Mouse (Mus musculus): ENCODE measurements around the gene Best2. TPM values are rescaled to one million over a fixed set of nuclear protein-coding genes. Genes with fewer than 3 reads are reported as not detected.
A peak's percentile ranks its signal among the peaks of the same experiment; 100 is the strongest.

Best2 gene
- polyA plus RNA-seq, 1 experiment from 2014 or later = not detected

GRCm38 (mm10) chr8:85016724-85017123 is 2.4 kb upstream of the Best2 start:
- Histone ChIP-seq H3K9me3 (no peaks in the 10 kb centered on the region), H3K36me3 (peaks cover 47% of the 10 kb centered on the region), H3K4me3 (no peak overlapping the region), H3K9ac (no peak overlapping the region), H3K4me2 (replicated peaks) (no peak overlapping the region), H3K27ac (no peak overlapping the region), H3K4me1 (peaks cover 5% of the 10 kb centered on the region), H3K27me3 (peaks cover 33% of the 10 kb centered on the region)
- no peak for ATAC-seq (ENCODE audit: low FRiP score, low read depth)
- WGBS = 67% methylated on average over 10 of the region's 10 CpGs

GRCm38 (mm10) chr8:85013230-85013840 is 996 bp downstream of the Best2 start:
- H3K27me3 ChIP-seq = peaks cover 62% of the 10 kb centered on the region

GRCm38 (mm10) chr8:85011242-85011641 is 3.1 kb downstream of the Best2 start:
- Histone ChIP-seq H3K27me3 (peaks cover 80% of the 10 kb centered on the region), H3K9me3 (no peaks in the 10 kb centered on the region), H3K4me1 (peaks cover 5% of the 10 kb centered on the region), H3K36me3 (no peaks in the 10 kb centered on the region), H3K27ac (no peak overlapping the region), H3K9ac (no peak overlapping the region; the same call in 1 of the 2 replicates), H3K4me3 (no peak overlapping the region), H3K4me2 (replicated peaks) (no peak overlapping the region)
- 12% methylated on average over 28 of the region's 28 CpGs for WGBS
- no peak for ATAC-seq (ENCODE audit: low FRiP score, low read depth)

More at GRCm38 (mm10) chr8:85013230-85013840, 996 bp downstream of the Best2 start:
- H3K4me2 ChIP-seq (replicated peaks) = peak overlapping the region; percentile 63
- no peaks in the 10 kb centered on the region for H3K9me3 ChIP-seq
- peak overlapping the region; percentile 30 for H3K4me3 ChIP-seq
- peaks cover 5% of the 10 kb centered on the region for H3K4me1 ChIP-seq
- no peak overlapping the region for H3K27ac ChIP-seq
- peaks cover 14% of the 10 kb centered on the region for H3K36me3 ChIP-seq
- no peak for ATAC-seq (ENCODE audit: low FRiP score, low read depth)
- H3K9ac ChIP-seq = peak overlapping the region; percentile 48; the same call in 1 of the 2 replicates
- WGBS = 6% methylated on average over 25 of the region's 26 CpGs

- Histone ChIP-seq H3K9me3 (no peaks in the 10 kb centered on the region), H3K4me3 (no peak overlapping the region), H3K9ac (no peak overlapping the region), H3K36me3 (peaks cover 3% of the 10 kb centered on the region; the same call in 1 of the 2 replicates), H3K27ac (no peak overlapping the region), H3K4me1 (no peaks in the 10 kb centered on the region), H3K27me3 (peaks cover 56% of the 10 kb centered on the region), H3K4me2 (replicated peaks) (no peak overlapping the region)
- 16% methylated on average over 25 of the region's 25 CpGs for WGBS
- ATAC-seq (ENCODE audit: low FRiP score, low read depth) = no peak; the same call in 1 of the 2 replicates
These were observed 6.6 kb downstream of the Best2 start for GRCm38 (mm10) chr8:85007686-85008085.

GRCm38 (mm10) chr8:84997649-84998295 is 16.6 kb downstream of the Best2 start:
- Histone ChIP-seq H3K27me3 (peaks cover 25% of the 10 kb centered on the region), H3K9ac (peak overlapping the region; percentile 48), H3K27ac (no peak overlapping the region), H3K4me1 (peaks cover 15% of the 10 kb centered on the region; the same call in 1 of the 2 replicates), H3K36me3 (peaks cover 15% of the 10 kb centered on the region), H3K9me3 (no peaks in the 10 kb centered on the region), H3K4me3 (no peak overlapping the region), H3K4me2 (replicated peaks) (peak overlapping the region; percentile 36)
- peak; percentile 78 for ATAC-seq (ENCODE audit: low FRiP score, low read depth)
- 8% methylated on average over 19 of the region's 19 CpGs for WGBS

- H3K9me3 ChIP-seq = no peaks in the 10 kb centered on the region
- ATAC-seq (ENCODE audit: low FRiP score, low read depth) = no peak
- H3K9ac ChIP-seq = no peak overlapping the region
- H3K4me1 ChIP-seq = peaks cover 15% of the 10 kb centered on the region; the same call in 1 of the 2 replicates
- peaks cover 25% of the 10 kb centered on the region for H3K27me3 ChIP-seq
- H3K4me2 ChIP-seq (replicated peaks) = no peak overlapping the region
- no peak overlapping the region for H3K4me3 ChIP-seq
- peaks cover 10% of the 10 kb centered on the region for H3K36me3 ChIP-seq
- H3K27ac ChIP-seq = no peak overlapping the region
- WGBS = 82% methylated on average over 5 of the region's 5 CpGs
These were observed 17.4 kb downstream of the Best2 start for GRCm38 (mm10) chr8:84996978-84997377.

GRCm38 (mm10) chr8:84995680-84996079 is 18.7 kb downstream of the Best2 start:
- 23% methylated on average over 25 of the region's 25 CpGs for WGBS
- ATAC-seq (ENCODE audit: low FRiP score, low read depth) = no peak
- H3K27me3 ChIP-seq = peaks cover 25% of the 10 kb centered on the region
- H3K27ac ChIP-seq = no peak overlapping the region
- H3K9ac ChIP-seq = 0 out of 2 replicates have a peak overlapping the region, but pooled peaks have one; percentile 35
- peaks cover 23% of the 10 kb centered on the region for H3K4me1 ChIP-seq
- H3K4me2 ChIP-seq (replicated peaks) = no peak overlapping the region; the same call in 1 of the 2 replicates
- no peak overlapping the region for H3K4me3 ChIP-seq
- H3K9me3 ChIP-seq = no peaks in the 10 kb centered on the region
- peaks cover 10% of the 10 kb centered on the region for H3K36me3 ChIP-seq

- no peak for ATAC-seq (ENCODE audit: low FRiP score, low read depth)
- no peak overlapping the region for H3K4me3 ChIP-seq
- H3K9ac ChIP-seq = no peak overlapping the region
- WGBS = 91% methylated on average over 9 of the region's 9 CpGs
- no peaks in the 10 kb centered on the region for H3K9me3 ChIP-seq
- no peak overlapping the region for H3K27ac ChIP-seq
- H3K4me1 ChIP-seq = peaks cover 26% of the 10 kb centered on the region
- H3K4me2 ChIP-seq (replicated peaks) = no peak overlapping the region
- H3K36me3 ChIP-seq = peaks cover 10% of the 10 kb centered on the region
- H3K27me3 ChIP-seq = peaks cover 25% of the 10 kb centered on the region
These were observed 20.0 kb downstream of the Best2 start for GRCm38 (mm10) chr8:84994375-84994774.

- peak overlapping the region; percentile 69 for H3K9ac ChIP-seq
- peaks cover 32% of the 10 kb centered on the region for H3K27me3 ChIP-seq
- H3K9me3 ChIP-seq = no peaks in the 10 kb centered on the region
- H3K27ac ChIP-seq = 0 out of 2 replicates have a peak overlapping the region, but pooled peaks have one; percentile 28
- H3K4me3 ChIP-seq = peak overlapping the region; percentile 59
- H3K36me3 ChIP-seq = peaks cover 10% of the 10 kb centered on the region
- H3K4me2 ChIP-seq (replicated peaks) = peak overlapping the region; percentile 94
- peak; percentile 48 for ATAC-seq (ENCODE audit: low FRiP score, low read depth)
- H3K4me1 ChIP-seq = peaks cover 25% of the 10 kb centered on the region
- 2% methylated on average over 15 of the region's 15 CpGs for WGBS
These were observed 23.5 kb downstream of the Best2 start for GRCm38 (mm10) chr8:84990836-84991235.

- Histone ChIP-seq H3K27ac (peak within 1 kb of the TSS; percentile 58; the same call in 1 of the 2 replicates), H3K9me3 (no peaks in the 10 kb centered on the region), H3K4me3 (peak within 1 kb of the TSS; percentile 59), H3K4me2 (replicated peaks) (peak within 1 kb of the TSS; percentile 94), H3K9ac (peak within 1 kb of the TSS; percentile 69), H3K36me3 (peaks cover 10% of the 10 kb centered on the region), H3K4me1 (peaks cover 25% of the 10 kb centered on the region), H3K27me3 (peaks cover 28% of the 10 kb centered on the region)
- peak; percentile 92 for ATAC-seq (ENCODE audit: low FRiP score, low read depth)
- WGBS = under 1% methylated on average over 22 of the region's 28 CpGs
These were observed 24.0 kb downstream of the Best2 start, which contains the start of gene Hook2 for GRCm38 (mm10) chr8:84990349-84990748. TSS of gene Hook2 (plus strand) at chr8:84990603.

- Histone ChIP-seq H3K27ac (peak overlapping the region; percentile 58; the same call in 1 of the 2 replicates), H3K4me1 (peaks cover 30% of the 10 kb centered on the region), H3K36me3 (peaks cover 4% of the 10 kb centered on the region), H3K9me3 (no peaks in the 10 kb centered on the region), H3K9ac (peak overlapping the region; percentile 59), H3K4me2 (replicated peaks) (peak overlapping the region; percentile 94), H3K27me3 (peaks cover 22% of the 10 kb centered on the region), H3K4me3 (peak overlapping the region; percentile 59)
- peak; percentile 37; the same call in 1 of the 2 replicates for ATAC-seq (ENCODE audit: low FRiP score, low read depth)
- WGBS = under 1% methylated on average over 15 of the region's 15 CpGs
These were observed 24.5 kb downstream of the Best2 start for GRCm38 (mm10) chr8:84989810-84990209.

GRCm38 (mm10) chr8:84989311-84989731 is 25.0 kb downstream of the Best2 start:
- H3K9ac ChIP-seq = no peak overlapping the region
- no peak for ATAC-seq (ENCODE audit: low FRiP score, low read depth)
- H3K4me3 ChIP-seq = no peak overlapping the region; the same call in 1 of the 2 replicates
- peaks cover 35% of the 10 kb centered on the region for H3K4me1 ChIP-seq
- H3K27me3 ChIP-seq = peaks cover 17% of the 10 kb centered on the region
- 6% methylated on average over 15 of the region's 15 CpGs for WGBS
- no peaks in the 10 kb centered on the region for H3K36me3 ChIP-seq
- H3K4me2 ChIP-seq (replicated peaks) = peak overlapping the region; percentile 94
- no peak overlapping the region for H3K27ac ChIP-seq
- no peaks in the 10 kb centered on the region for H3K9me3 ChIP-seq

Data from limb, embryonic 13.5 days (tissue).